8 mouse cellular contexts compared by ENCODE assay signal in the genomic region with DNA sequence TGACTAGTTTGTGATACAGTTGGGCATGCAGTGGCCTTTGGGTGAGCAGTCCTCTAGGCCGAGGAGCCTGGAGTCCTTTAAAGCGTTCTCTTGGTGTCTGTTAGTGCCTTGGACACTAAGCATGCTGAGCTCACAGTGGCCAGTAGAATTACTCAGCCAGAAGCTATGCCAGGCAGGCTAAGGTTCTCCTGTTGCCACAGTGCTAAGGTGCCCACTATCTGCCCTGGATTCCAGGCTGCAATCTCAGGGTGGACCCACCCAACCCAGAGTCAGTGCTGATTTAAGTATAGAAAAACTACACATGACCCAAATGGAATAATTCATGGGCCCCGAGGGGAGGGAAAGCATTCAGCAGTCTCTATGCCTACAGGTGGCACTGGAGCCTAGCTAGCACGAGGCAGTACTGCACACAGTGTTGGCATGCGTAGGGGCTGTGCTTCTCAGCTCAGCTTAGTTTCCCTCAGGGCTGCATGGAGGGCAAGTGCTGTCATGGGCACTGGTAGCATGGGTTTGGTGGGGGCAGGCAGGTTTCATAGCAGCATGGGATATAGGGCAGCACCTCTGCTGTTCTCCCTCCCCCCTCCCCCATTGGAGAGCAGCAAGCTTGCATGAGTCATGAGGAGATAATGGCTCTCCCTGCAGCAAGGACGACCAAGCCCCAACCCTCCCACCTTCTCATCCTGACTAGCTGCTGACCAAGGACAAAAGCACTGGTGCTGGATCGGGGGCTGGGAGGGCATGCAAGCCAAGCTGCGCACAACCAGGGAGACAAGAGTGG. TPM values are rescaled to one million over a fixed set of nuclear protein-coding genes. Genes with fewer than 3 reads are reported as not detected.
DNase-seq lines count a peak whose midpoint lies in the region; ATAC-seq lines count a peak whose summit lies in the region.

No protein-coding gene starts in this region.

- H3K9ac ChIP-seq in embryonic facial prominence, embryonic 13.5 days, result no peak overlapping the region
- no peak overlapping the region for H3K9ac ChIP-seq in hindbrain, embryonic 12.5 days
- H3K9ac ChIP-seq in liver, embryonic 12.5 days, result no peak overlapping the region

- WGBS in embryonic facial prominence, embryonic 13.5 days, result 71% methylated on average over 8 of the region's 8 CpGs
- 69% methylated on average over 8 of the region's 8 CpGs for WGBS in hindbrain, embryonic 12.5 days
- WGBS in liver, embryonic 12.5 days (ENCODE audit: insufficient replicate concordance), result 71% methylated on average over 8 of the region's 8 CpGs

- peak; percentile 40 for DNase-seq in gastrocnemius, adult 18-20 months (ENCODE audit: low spot score)
- no peak for DNase-seq in gastrocnemius, postnatal 25 days
- DNase-seq in 3T3-L1 (ENCODE audit: low read depth, low spot score), result peak; percentile 52
- DNase-seq in yolk sac, embryonic 10.5 days (ENCODE audit: low spot score), result peak; percentile 49
- DNase-seq in cerebellum, adult 18-20 months, result no peak

- H3K27me3 ChIP-seq in embryonic facial prominence, embryonic 13.5 days, result no peaks in the 10 kb centered on the region
- H3K27me3 ChIP-seq in hindbrain, embryonic 12.5 days, result no peaks in the 10 kb centered on the region; the same call in 1 of the 2 replicates
- no peaks in the 10 kb centered on the region for H3K27me3 ChIP-seq in liver, embryonic 12.5 days (replicated peaks)

- no peak overlapping the region for H3K4me3 ChIP-seq in embryonic facial prominence, embryonic 13.5 days
- no peak overlapping the region for H3K4me3 ChIP-seq in hindbrain, embryonic 12.5 days
- H3K4me3 ChIP-seq in liver, embryonic 12.5 days, result no peak overlapping the region

- peaks cover 8% of the 10 kb centered on the region; the same call in 1 of the 2 replicates for H3K4me1 ChIP-seq in embryonic facial prominence, embryonic 13.5 days
- peaks cover 15% of the 10 kb centered on the region for H3K4me1 ChIP-seq in hindbrain, embryonic 12.5 days
- H3K4me1 ChIP-seq in liver, embryonic 12.5 days, result peaks cover 7% of the 10 kb centered on the region; the same call in 1 of the 2 replicates

- H3K36me3 ChIP-seq in embryonic facial prominence, embryonic 13.5 days, result peaks cover 12% of the 10 kb centered on the region
- H3K36me3 ChIP-seq in hindbrain, embryonic 12.5 days, result peaks cover 43% of the 10 kb centered on the region
- peaks cover 100% of the 10 kb centered on the region for H3K36me3 ChIP-seq in liver, embryonic 12.5 days

- no peaks in the 10 kb centered on the region for H3K9me3 ChIP-seq in embryonic facial prominence, embryonic 13.5 days
- no peaks in the 10 kb centered on the region for H3K9me3 ChIP-seq in hindbrain, embryonic 12.5 days (replicated peaks)
- H3K9me3 ChIP-seq in liver, embryonic 12.5 days (replicated peaks), result no peaks in the 10 kb centered on the region

- no peak overlapping the region for H3K4me2 ChIP-seq in embryonic facial prominence, embryonic 13.5 days
- H3K4me2 ChIP-seq in hindbrain, embryonic 12.5 days (replicated peaks), result no peak overlapping the region
- no peak overlapping the region for H3K4me2 ChIP-seq in liver, embryonic 12.5 days

- H3K27ac ChIP-seq in embryonic facial prominence, embryonic 13.5 days, result no peak overlapping the region
- 0 out of 2 replicates have a peak overlapping the region, but pooled peaks have one; percentile 5 for H3K27ac ChIP-seq in hindbrain, embryonic 12.5 days
- no peak overlapping the region for H3K27ac ChIP-seq in liver, embryonic 12.5 days

- peak; percentile 69; the same call in 1 of the 2 replicates for ATAC-seq in embryonic facial prominence, embryonic 13.5 days (ENCODE audit: insufficient number of reproducible peaks, insufficient read depth, low FRiP score, low TSS enrichment, low read depth)
- peak; percentile 73 for ATAC-seq in hindbrain, embryonic 12.5 days (ENCODE audit: low FRiP score)
- ATAC-seq in liver, embryonic 12.5 days, result peak; percentile 41; the same call in 1 of the 2 replicates

RNA-seq across cellular contexts. Expression of a gene that starts 29.8 kb away (rescaled TPM):
- 10 to 100 TPM; 14.8 to 23.0 TPM for total RNA-seq in gastrocnemius, adult 18-20 months (2021)
- 10 to 100 TPM; 15.9 to 16.2 TPM for total RNA-seq in gastrocnemius, postnatal 25 days (2021)
- 104 and 111 TPM in 2 replicates for polyA plus RNA-seq in embryonic facial prominence, embryonic 13.5 days (2015; fragmentation: Nextera tagmentation; extraction: Ambion mirVana)
- 80.5 and 93.8 TPM in 2 replicates for polyA plus RNA-seq in hindbrain, embryonic 12.5 days (2016; fragmentation: Nextera tagmentation; extraction: Ambion mirVana)
- 55.2 and 60.4 TPM in 2 replicates for polyA plus RNA-seq in liver, embryonic 12.5 days (2016; fragmentation: Nextera tagmentation; extraction: Ambion mirVana)

Comparison
In these comparisons a context has a peak if more than half of its experiments do, and no peak if none do; other contexts are left out.
1. DNase-seq: peak in gastrocnemius, adult 18-20 months (single experiment), 3T3-L1 (single experiment) and yolk sac, embryonic 10.5 days (single experiment); none in gastrocnemius, postnatal 25 days (single experiment) and cerebellum, adult 18-20 months (0 of 2).
2. Peak in every context shown above with its lines, with median percentiles within 50 percentile points of each other: ATAC-seq.